Mouse (Mus musculus): Measurements from ENCODE around the gene Prima1.

Gene Prima1

GRCm38 (mm10) chr12:103154927-103155326 lies 87.0 kb downstream of the Prima1 start:
- DNase-seq (ENCODE audit: low spot score), result no peak

GRCm38 (mm10) chr12:103150247-103150646 lies 91.7 kb downstream of the Prima1 start:
- DNase-seq (ENCODE audit: low spot score), result no peak
